Mouse (Mus musculus) hindlimb bud, embryonic 11.5 days (tissue): ENCODE measurements around the gene 1700031F05Rik.
"Not testable (repeated sequence)": the region's sequence is repeated elsewhere in the genome, so short reads cannot be mapped to it uniquely, and the experiment has no call there.

Source experiments
- DNase-seq: peaks from one replicate; pipeline ENCODE4 v3.0.0-alpha.2; 2012; ENCODE audit warnings: low read depth, low spot score; ENCODE audit errors: extremely low spot score

Gene 1700031F05Rik

GRCm38 (mm10) chrX:102867871-102868270, at the start of gene 1700031F05Rik:
1700031F05Rik (minus strand) TSS chrX:102867971.
- no peak for DNase-seq

GRCm38 (mm10) chrX:102914823-102915222, 47.1 kb upstream of the 1700031F05Rik start:
- not testable (repeated sequence) for DNase-seq

GRCm38 (mm10) chrX:102908587-102908986, 40.8 kb upstream of the 1700031F05Rik start, which contains the start of the genes Dmrtc1a and 1700011M02Rik:
Dmrtc1a (minus strand) TSS chrX:102908687.
1700011M02Rik (plus strand) TSS chrX:102908905.
- not testable (repeated sequence) for DNase-seq

- DNase-seq = not testable (repeated sequence)
Observed at GRCm38 (mm10) chrX:102854516-102854915, 13.3 kb downstream of the 1700031F05Rik start, which contains the start of gene Dmrtc1c2. Dmrtc1c2 (minus strand) TSS chrX:102854616.

GRCm38 (mm10) chrX:102812311-102812710, 55.5 kb downstream of the 1700031F05Rik start:
- DNase-seq = no peak
